Comparison of ENCODE assay signal across 28 mouse cellular contexts in genomic region chr17:85930331-85930730, GRCm38 (mm10).
DNase-seq lines count a peak whose midpoint lies in the region; ATAC-seq and TF ChIP-seq lines count a peak whose summit lies in the region.
"Had no signal": no experiment of that assay in that cellular context is flagged by ENCODE, and none has a peak within 500 bp of the region (broad histone marks: within the 10 kb centered on the region; RNA-seq: fewer than 3 reads in every experiment).

No protein-coding gene starts in this region.

- H3K27me3 ChIP-seq in midbrain, postnatal 0 days (ENCODE audit: insufficient read depth, low read length) = no peaks in the 10 kb centered on the region
- H3K27me3 ChIP-seq in midbrain, embryonic 16.5 days (ENCODE audit: control insufficient read depth, insufficient read depth, low read depth, low read length) = no peaks in the 10 kb centered on the region
- H3K27me3 ChIP-seq: CH12.LX; hindbrain, embryonic 15.5 days; liver, embryonic 13.5 days; midbrain, embryonic 13.5 days had no signal

- no peak overlapping the region for H3K27ac ChIP-seq in midbrain, postnatal 0 days (ENCODE audit: low read depth, low read length)
- H3K27ac ChIP-seq in midbrain, embryonic 16.5 days (ENCODE audit: low read length) = no peak overlapping the region
- H3K27ac ChIP-seq: embryonic facial prominence, embryonic 12.5 days; gastrocnemius, adult 2 months; heart, embryonic 13.5 days; hindbrain, embryonic 15.5 days; kidney, embryonic 15.5 days; liver, embryonic 13.5 days; midbrain, embryonic 13.5 days; stomach, postnatal 0 days had no signal

- 86% methylated on average over 3 of the region's 3 CpGs for WGBS in midbrain, postnatal 0 days
- 89% methylated on average over 3 of the region's 3 CpGs for WGBS in midbrain, embryonic 16.5 days

- H3K9ac ChIP-seq in midbrain, postnatal 0 days (replicated peaks; ENCODE audit: low read length, poor library complexity, severe bottlenecking) = no peak overlapping the region
- no peak overlapping the region for H3K9ac ChIP-seq in midbrain, embryonic 16.5 days (ENCODE audit: low read depth, low read length)
- H3K9ac ChIP-seq: embryonic facial prominence, embryonic 12.5 days; heart, embryonic 13.5 days; hindbrain, embryonic 15.5 days; kidney, embryonic 15.5 days; liver, embryonic 13.5 days; midbrain, embryonic 13.5 days had no signal

- H3K4me1 ChIP-seq in midbrain, postnatal 0 days (ENCODE audit: insufficient read depth, low read length) = no peaks in the 10 kb centered on the region
- H3K4me1 ChIP-seq in midbrain, embryonic 16.5 days (ENCODE audit: control insufficient read depth, insufficient read depth, low read length) = no peaks in the 10 kb centered on the region
- H3K4me1 ChIP-seq: heart, embryonic 13.5 days; megakaryocyte, embryonic 14.5 days had no signal

- ATAC-seq in midbrain, postnatal 0 days (ENCODE audit: low FRiP score) = no peak
- ATAC-seq in midbrain, embryonic 16.5 days = no peak
- ATAC-seq: forebrain, embryonic 14.5 days; lung, postnatal 0 days; midbrain, embryonic 13.5 days had no signal

- TF ChIP-seq CTCF in midbrain, postnatal 0 days (IDR thresholded peaks at IDR 0.05) = no peak

- H3K4me3 ChIP-seq in midbrain, postnatal 0 days (ENCODE audit: low read depth, low read length) = no peak overlapping the region
- H3K4me3 ChIP-seq in midbrain, embryonic 16.5 days (ENCODE audit: low read depth, low read length) = no peak overlapping the region
- H3K4me3 ChIP-seq: embryonic facial prominence, embryonic 12.5 days; gastrocnemius, adult 2 months; heart, embryonic 13.5 days; hindbrain, embryonic 15.5 days; kidney, embryonic 15.5 days; liver, embryonic 13.5 days; megakaryocyte, embryonic 14.5 days; midbrain, embryonic 13.5 days had no signal

- peak; percentile 10 to 28 for DNase-seq in adrenal gland, adult (ENCODE audit: inconsistent age in 2 of 2, low spot score in 1 of 2)
- no peak for DNase-seq in adrenal gland, postnatal 4 days (ENCODE audit: low spot score in 2 of 2)
- peak; percentile 7 for DNase-seq in cerebellum, adult 9-11 months
- no peak for DNase-seq in cerebellum, adult 8-10 months
- peak; percentile 27 for DNase-seq in midbrain, postnatal 0 days (ENCODE audit: low spot score)
- no peak for DNase-seq in urinary bladder, postnatal 10 days (ENCODE audit: low spot score)
- DNase-seq in Muller cell, postnatal 12 days (ENCODE audit: inconsistent ontology term) = no peak
- DNase-seq: cerebellum, adult 18-20 months; gastrocnemius, adult 2 months; kidney, adult 18-20 months; kidney, postnatal 25 days; liver, embryonic 13.5 days; lung, adult 18-20 months; lung, postnatal 4 days; right cerebral cortex, postnatal 4 days; thymus, adult 18-20 months; thymus, postnatal 25 days had no signal

- H3K4me2 ChIP-seq in midbrain, postnatal 0 days (ENCODE audit: low read depth, low read length, poor library complexity, severe bottlenecking) = no peak overlapping the region
- no peak overlapping the region for H3K4me2 ChIP-seq in midbrain, embryonic 16.5 days (ENCODE audit: low read length)
- H3K4me2 ChIP-seq: embryonic facial prominence, embryonic 12.5 days; heart, embryonic 13.5 days; hindbrain, embryonic 15.5 days; kidney, embryonic 15.5 days; liver, embryonic 13.5 days; midbrain, embryonic 13.5 days had no signal

- H3K9me3 ChIP-seq in midbrain, postnatal 0 days (ENCODE audit: low read length) = no peaks in the 10 kb centered on the region
- no peaks in the 10 kb centered on the region for H3K9me3 ChIP-seq in midbrain, embryonic 16.5 days (replicated peaks; ENCODE audit: control insufficient read depth, low read length, poor library complexity, severe bottlenecking)
- H3K9me3 ChIP-seq: embryonic facial prominence, embryonic 12.5 days; heart, embryonic 13.5 days; hindbrain, embryonic 15.5 days; kidney, embryonic 15.5 days; liver, embryonic 13.5 days; midbrain, embryonic 13.5 days had no signal

- no peaks in the 10 kb centered on the region for H3K36me3 ChIP-seq in midbrain, postnatal 0 days (ENCODE audit: insufficient read depth, low read length)
- H3K36me3 ChIP-seq in midbrain, embryonic 16.5 days (ENCODE audit: control insufficient read depth, insufficient read depth, low read length) = no peaks in the 10 kb centered on the region
- H3K36me3 ChIP-seq: embryonic facial prominence, embryonic 12.5 days; heart, embryonic 13.5 days; hindbrain, embryonic 15.5 days; kidney, embryonic 15.5 days; liver, embryonic 13.5 days; midbrain, embryonic 13.5 days had no signal

Comparison
In these comparisons a context has a peak if more than half of its experiments do, and no peak if none do; other contexts are left out.
1. DNase-seq: peak in adrenal gland, adult (2 of 2), cerebellum, adult 9-11 months (single experiment) and midbrain, postnatal 0 days (single experiment); none in adrenal gland, postnatal 4 days (0 of 2), cerebellum, adult 8-10 months (single experiment), urinary bladder, postnatal 10 days (single experiment) and Muller cell, postnatal 12 days (single experiment).